Mouse (Mus musculus) lung, postnatal 10 days (tissue): Measurements from ENCODE around the gene Cntn6.

Experiments used
- DNase-seq: peaks from one replicate; pipeline ENCODE4 v3.0.0; 2021

The Cntn6 gene

DNA sequence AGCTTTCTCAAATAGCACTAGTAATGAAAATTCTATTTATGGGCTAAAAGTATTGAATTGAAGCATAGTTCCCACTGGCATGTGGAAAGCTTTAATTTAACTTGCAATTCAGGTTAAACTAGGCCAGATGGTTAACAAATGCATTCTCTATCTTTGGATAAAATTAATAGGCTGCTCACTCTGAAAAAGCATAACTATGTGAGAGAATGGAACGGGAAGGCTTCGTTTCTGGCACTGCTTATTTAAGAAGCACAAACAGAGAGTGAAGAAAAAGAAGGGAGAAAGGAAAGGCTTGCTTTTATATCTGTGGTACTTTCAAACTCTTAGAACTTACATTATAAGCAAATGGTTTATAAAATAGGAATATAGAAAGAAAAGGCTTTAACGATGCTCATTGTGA is 268.6 kb downstream of the Cntn6 start:
- DNase-seq, result no peak

DNA sequence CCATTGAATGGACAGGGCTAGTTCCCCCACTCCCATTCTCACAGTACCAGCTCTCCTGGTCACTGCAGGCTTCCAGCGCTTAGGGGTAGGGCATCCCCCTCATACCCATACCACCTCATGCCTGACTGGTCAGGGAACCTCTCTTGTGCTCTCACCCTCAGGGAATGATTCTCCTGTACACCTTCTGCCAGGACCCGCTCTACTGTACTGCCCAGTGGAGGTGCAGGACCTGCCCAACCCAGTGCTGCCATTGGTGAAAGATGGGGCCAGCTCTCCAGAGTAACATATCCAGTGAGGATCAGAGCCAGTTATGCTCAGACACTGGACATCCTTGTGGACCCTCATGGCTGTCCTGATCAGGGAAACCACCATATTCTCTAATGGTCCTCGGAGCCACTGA is 291.3 kb downstream of the Cntn6 start:
- no peak for DNase-seq

DNA sequence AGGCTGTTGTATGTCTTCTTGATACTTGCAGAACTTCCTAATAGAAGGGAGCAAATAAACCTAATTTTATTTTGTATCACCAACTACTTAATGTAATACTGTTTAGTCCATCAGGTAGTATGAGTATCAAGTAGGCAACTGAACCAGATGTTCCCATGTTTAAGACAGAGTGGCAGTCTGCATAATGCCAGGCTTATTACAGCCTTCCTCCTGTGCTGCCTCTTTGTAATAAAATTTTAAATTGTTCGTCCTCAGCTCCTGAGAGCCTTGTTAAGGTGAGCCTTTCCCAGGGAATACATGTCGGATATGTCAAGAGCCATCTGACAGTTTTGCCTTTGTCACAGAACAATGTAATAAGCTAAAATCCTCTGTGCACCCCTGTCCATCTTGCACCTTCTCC is 294.9 kb downstream of the Cntn6 start:
- no peak for DNase-seq

DNA sequence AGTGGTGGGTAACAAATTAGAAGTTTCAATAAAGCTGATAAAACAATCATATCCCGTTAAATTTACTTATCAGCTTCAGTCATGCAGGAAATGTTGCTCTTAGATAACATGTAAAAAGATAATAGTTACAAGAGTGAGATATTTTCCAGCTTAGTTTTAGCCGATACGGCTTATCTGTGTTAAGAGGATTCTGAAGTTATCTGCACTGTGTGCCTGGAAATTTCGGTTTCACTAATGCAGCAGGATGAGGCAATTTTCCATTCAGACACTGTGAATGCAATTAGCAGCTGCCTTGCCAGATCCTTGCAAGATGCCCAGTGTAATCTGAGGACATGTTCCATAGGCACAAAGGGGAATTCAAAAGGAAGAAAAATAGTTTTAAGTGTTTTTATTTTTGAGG is 315.9 kb downstream of the Cntn6 start:
- no peak for DNase-seq

DNA sequence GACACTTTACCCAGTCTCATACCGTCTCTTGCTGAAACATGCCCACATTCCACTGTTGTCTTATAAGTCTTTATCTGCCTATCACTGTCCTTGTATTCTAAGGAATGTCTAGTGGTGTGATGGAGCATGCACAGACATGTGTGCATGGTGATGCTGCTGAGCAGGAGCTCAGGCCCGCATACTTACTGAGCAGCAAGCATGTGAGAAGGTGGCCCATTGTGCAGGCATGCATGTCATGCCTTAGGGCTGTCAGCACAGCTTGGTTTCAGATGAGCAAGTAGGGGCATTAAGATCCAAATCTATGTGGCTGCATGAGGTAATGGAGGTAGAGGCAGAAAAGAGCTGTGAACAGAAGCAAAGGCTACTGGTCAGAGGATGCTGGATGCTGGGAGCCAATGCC is 323.0 kb downstream of the Cntn6 start:
- DNase-seq, result no peak

DNA sequence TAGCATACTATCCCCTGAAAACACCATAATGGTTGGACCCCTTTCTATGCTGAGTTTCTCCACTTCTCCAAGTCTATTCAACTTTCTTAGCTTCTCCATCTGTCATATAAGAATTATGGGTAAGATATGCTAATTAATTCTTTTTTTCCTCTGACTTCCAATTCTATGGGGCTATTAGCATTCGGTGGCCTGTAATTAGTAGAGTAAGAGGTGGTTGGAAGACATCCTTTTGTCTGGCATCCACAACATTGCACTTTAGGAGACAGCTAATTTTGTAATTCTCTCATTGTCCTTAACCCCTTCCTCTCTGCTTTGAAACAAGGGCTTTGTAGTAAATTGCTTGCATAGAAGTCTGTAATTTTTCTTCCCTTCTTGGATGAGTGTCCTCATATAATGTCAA is 387.1 kb downstream of the Cntn6 start:
- DNase-seq, result no peak

DNA sequence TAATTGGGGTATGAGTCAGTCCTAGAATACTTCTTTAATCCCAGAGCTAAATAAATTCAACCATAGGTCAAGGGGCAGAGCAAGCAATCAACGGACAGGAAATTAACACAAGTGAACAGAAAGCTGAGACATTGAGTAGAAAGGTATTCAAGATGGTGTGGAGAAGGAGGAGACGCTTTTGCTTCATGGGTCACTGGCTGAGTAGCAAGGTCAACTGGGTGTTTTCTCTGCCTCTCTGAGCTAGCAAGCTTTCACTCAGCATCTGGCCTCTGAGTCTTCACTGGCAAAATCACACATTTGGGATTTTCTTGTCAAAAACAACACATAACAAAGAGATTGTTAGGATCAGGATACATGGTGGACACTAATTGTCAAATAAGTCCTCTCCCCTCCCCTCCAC is 391.4 kb downstream of the Cntn6 start:
- no peak for DNase-seq

DNA sequence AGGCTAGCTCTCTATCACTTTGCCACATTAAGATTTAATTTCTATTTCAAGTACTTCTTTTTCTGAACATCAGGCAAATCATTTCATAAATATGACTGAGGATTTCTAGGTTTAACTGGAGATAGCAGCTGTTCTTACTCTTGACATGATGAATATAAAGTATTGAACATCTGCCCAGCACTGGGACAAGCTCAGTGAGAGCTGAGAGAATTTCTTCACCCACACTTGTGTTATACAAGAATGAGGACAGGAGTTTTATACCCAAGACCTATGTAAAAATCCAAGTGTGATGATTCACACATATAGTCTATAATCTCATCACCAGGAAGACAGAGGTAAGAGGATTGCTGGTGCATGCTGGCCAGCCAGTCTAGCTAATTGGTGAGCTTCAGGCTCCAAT is 393.2 kb downstream of the Cntn6 start:
- no peak for DNase-seq

DNA sequence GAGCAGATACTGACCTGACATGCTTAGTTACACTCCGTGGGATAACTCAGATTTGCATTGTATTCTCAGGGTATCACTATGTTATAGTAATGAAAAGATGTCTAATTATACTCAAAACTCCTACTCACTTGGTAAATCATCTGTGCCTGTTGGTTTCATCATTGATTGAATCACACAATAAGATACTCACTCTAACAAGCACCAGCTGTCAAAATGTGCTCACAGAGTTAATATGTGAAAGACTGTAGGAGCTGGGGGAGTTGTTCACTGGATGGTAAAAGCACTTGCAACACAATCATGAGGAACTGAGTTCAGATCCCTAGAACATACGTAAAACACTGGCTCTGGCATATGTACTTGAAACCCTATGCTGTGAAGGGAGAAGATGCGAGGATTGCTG is 398.5 kb downstream of the Cntn6 start:
- no peak for DNase-seq
